Mouse (Mus musculus) layer of hippocampus, adult 2 months (tissue): Measurements from ENCODE around the gene Tbc1d22a. TPM values are rescaled to one million over a fixed set of nuclear protein-coding genes. Genes with fewer than 3 reads are reported as not detected.

Experiments
- DNase-seq, 2 experiments: peaks; one replicate each; pipeline ENCODE4 v3.0.0; 2022; ENCODE audit warnings: low spot score in 2 of 2
- H3K27ac ChIP-seq: fragments of 200-600 bp; 2 replicates; pipeline ENCODE4 v1.8.1; 2022
- H3K4me3 ChIP-seq: fragments of 200-600 bp; 2 replicates; pipeline ENCODE4 v1.8.1; 2022; ENCODE audit warnings: mild to moderate bottlenecking
- CTCF ChIP-seq: fragments of 200-600 bp; conservative IDR thresholded peaks from 2 replicates; pipeline ENCODE4 v1.8.1; 2022; ENCODE audit warnings: antibody characterized with exemption, mild to moderate bottlenecking, moderate library complexity
- total RNA-seq, 2 experiments: library from RNA; stranded (reverse); gene quantifications; 2 replicates each; pipeline ENCODE4 v1.2.3; 2021

Gene Tbc1d22a
- total RNA-seq, 2 experiments from 2014 or later: 33.2 to 34.7 TPM

GRCm38 (mm10) chr15:86474951-86475350, 260.7 kb downstream of the Tbc1d22a start:
- H3K4me3 ChIP-seq: no peak overlapping the region
- TF ChIP-seq CTCF: no peak
- DNase-seq: no peak
- 0 out of 2 replicates have a peak overlapping the region, but pooled peaks have one; percentile 36 for H3K27ac ChIP-seq

- Histone ChIP-seq H3K27ac (peak overlapping the region; percentile 16), H3K4me3 (no peak overlapping the region)
- TF ChIP-seq CTCF: no peak
- peak in 1 of 2 experiments; percentile 17 for DNase-seq
Measured at GRCm38 (mm10) chr15:86476483-86476882, 262.2 kb downstream of the Tbc1d22a start.

- TF ChIP-seq CTCF: no peak
- no peak overlapping the region for H3K27ac ChIP-seq
- no peak for DNase-seq
- H3K4me3 ChIP-seq: no peak overlapping the region
Measured at GRCm38 (mm10) chr15:86477032-86477431, 262.8 kb downstream of the Tbc1d22a start.

GRCm38 (mm10) chr15:86477471-86477992, 263.3 kb downstream of the Tbc1d22a start:
- H3K4me3 ChIP-seq: no peak overlapping the region
- peak overlapping the region; percentile 28; the same call in 1 of the 2 replicates for H3K27ac ChIP-seq
- no peak for DNase-seq
- TF ChIP-seq CTCF: no peak

GRCm38 (mm10) chr15:86478685-86479502, 264.6 kb downstream of the Tbc1d22a start:
- TF ChIP-seq CTCF: no peak
- H3K27ac ChIP-seq: no peak overlapping the region

GRCm38 (mm10) chr15:86482362-86482761, 268.1 kb downstream of the Tbc1d22a start:
- no peak for TF ChIP-seq CTCF
- Histone ChIP-seq H3K4me3 (no peak overlapping the region), H3K27ac (no peak overlapping the region)
- no peak for DNase-seq

More at GRCm38 (mm10) chr15:86478685-86479502, 264.6 kb downstream of the Tbc1d22a start:
- H3K4me3 ChIP-seq: no peak overlapping the region
- no peak for DNase-seq

GRCm38 (mm10) chr15:86485815-86486214, 271.6 kb downstream of the Tbc1d22a start:
- no peak for TF ChIP-seq CTCF
- peak overlapping the region; percentile 80; the same call in 1 of the 2 replicates for H3K27ac ChIP-seq
- H3K4me3 ChIP-seq: no peak overlapping the region
- no peak for DNase-seq

- Histone ChIP-seq H3K4me3 (no peak overlapping the region), H3K27ac (peak overlapping the region; percentile 80)
- peak; percentile 50 to 65 for DNase-seq
- no peak for TF ChIP-seq CTCF
Measured at GRCm38 (mm10) chr15:86487359-86487758, 273.1 kb downstream of the Tbc1d22a start.

GRCm38 (mm10) chr15:86491434-86492099, 277.3 kb downstream of the Tbc1d22a start:
- TF ChIP-seq CTCF: no peak
- DNase-seq: no peak
- no peak overlapping the region for H3K27ac ChIP-seq
- no peak overlapping the region for H3K4me3 ChIP-seq

GRCm38 (mm10) chr15:86492636-86493035, 278.4 kb downstream of the Tbc1d22a start:
- no peak for TF ChIP-seq CTCF
- DNase-seq: no peak
- no peak overlapping the region for H3K4me3 ChIP-seq
- no peak overlapping the region for H3K27ac ChIP-seq

- no peak overlapping the region for H3K4me3 ChIP-seq
- no peak for DNase-seq
- H3K27ac ChIP-seq: no peak overlapping the region
- TF ChIP-seq CTCF: no peak
Measured at GRCm38 (mm10) chr15:86496209-86496608, 281.9 kb downstream of the Tbc1d22a start.

- DNase-seq: no peak
- Histone ChIP-seq H3K4me3 (no peak overlapping the region), H3K27ac (no peak overlapping the region)
- no peak for TF ChIP-seq CTCF
Measured at GRCm38 (mm10) chr15:86496646-86497045, 282.4 kb downstream of the Tbc1d22a start.

- no peak for TF ChIP-seq CTCF
- no peak for DNase-seq
- H3K27ac ChIP-seq: no peak overlapping the region
- H3K4me3 ChIP-seq: no peak overlapping the region
Measured at GRCm38 (mm10) chr15:86500536-86500935, 286.3 kb downstream of the Tbc1d22a start.
